Mouse (Mus musculus) adrenal gland, adult 18-20 months (tissue): ENCODE measurements around the gene Ntrk3. TPM values are rescaled to one million over a fixed set of nuclear protein-coding genes. Genes with fewer than 3 reads are reported as not detected.

Experiments used
- DNase-seq, 2 experiments: peaks; one replicate each; pipeline ENCODE4 v3.0.0; 2021 to 2022; ENCODE audit warnings: low spot score in 2 of 2
- total RNA-seq, 2 experiments: library from RNA; stranded (reverse); gene quantifications; 1 replicate in 1 of 2; 2 replicates in 1 of 2; pipeline ENCODE4 v1.2.3; 2021

Gene Ntrk3
- total RNA-seq, 2 experiments from 2014 or later = 27.1 to 57.3 TPM

- no peak for DNase-seq
Observed at GRCm38 (mm10) chr7:78261420-78262125, 476.2 kb downstream of the Ntrk3 start.

GRCm38 (mm10) chr7:78258151-78258550, 479.7 kb downstream of the Ntrk3 start:
- no peak for DNase-seq

GRCm38 (mm10) chr7:78253777-78254385, 483.9 kb downstream of the Ntrk3 start:
- no peak for DNase-seq

GRCm38 (mm10) chr7:78248119-78248642, 489.6 kb downstream of the Ntrk3 start:
- no peak for DNase-seq

GRCm38 (mm10) chr7:78239012-78239411, 498.8 kb downstream of the Ntrk3 start:
- no peak for DNase-seq

- no peak for DNase-seq
Observed at GRCm38 (mm10) chr7:78221668-78222067, 516.1 kb downstream of the Ntrk3 start.

- no peak for DNase-seq
Observed at GRCm38 (mm10) chr7:78220949-78221348, 516.9 kb downstream of the Ntrk3 start.

GRCm38 (mm10) chr7:78190931-78191653, 546.7 kb downstream of the Ntrk3 start:
- DNase-seq = no peak

GRCm38 (mm10) chr7:78185578-78185977, 552.2 kb downstream of the Ntrk3 start:
- DNase-seq = no peak

GRCm38 (mm10) chr7:78183396-78183795, 554.4 kb downstream of the Ntrk3 start:
- DNase-seq = no peak

- no peak for DNase-seq
Observed at GRCm38 (mm10) chr7:78179996-78180665, 557.7 kb downstream of the Ntrk3 start.

GRCm38 (mm10) chr7:78172267-78172955, 565.4 kb downstream of the Ntrk3 start:
- DNase-seq = no peak

- no peak for DNase-seq
Observed at GRCm38 (mm10) chr7:78165466-78165865, 572.3 kb downstream of the Ntrk3 start.

- DNase-seq = no peak
Observed at GRCm38 (mm10) chr7:78157946-78158345, 579.9 kb downstream of the Ntrk3 start.

- DNase-seq = no peak
Observed at GRCm38 (mm10) chr7:78145251-78145650, 592.6 kb downstream of the Ntrk3 start.

- no peak for DNase-seq
Observed at GRCm38 (mm10) chr7:78144849-78145248, 593.0 kb downstream of the Ntrk3 start.

- DNase-seq = no peak
Observed at GRCm38 (mm10) chr7:78129966-78130365, 607.8 kb downstream of the Ntrk3 start.
